Mouse (Mus musculus): ENCODE data around the gene Zbtb40. TPM values are rescaled to one million over a fixed set of nuclear protein-coding genes. Genes with fewer than 3 reads are reported as not detected.

The Zbtb40 gene
- polyA plus RNA-seq, 1 experiment from 2014 or later: 6.6 TPM

DNA sequence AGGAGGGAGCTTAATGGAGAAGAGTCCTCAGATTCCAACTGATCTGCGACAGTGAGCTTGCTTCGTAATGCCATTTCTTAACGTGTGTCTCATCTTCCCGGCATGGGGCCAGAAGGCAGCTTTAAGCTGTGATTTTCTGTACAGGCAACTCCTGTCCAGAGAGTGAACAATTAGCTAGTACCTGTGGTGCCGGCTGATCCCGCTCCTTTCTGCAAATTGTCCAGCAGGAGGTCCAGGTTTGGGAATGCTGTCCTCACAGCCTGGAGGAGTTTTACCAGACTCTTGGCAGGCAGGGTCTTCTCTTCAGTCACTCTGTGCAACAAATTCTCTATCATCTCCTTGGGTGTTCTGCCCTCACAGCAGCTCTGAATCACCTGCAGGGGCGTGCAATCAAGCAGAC is 47.6 kb downstream of the Zbtb40 start:
- H3K4me2 ChIP-seq: no peak overlapping the region
- H3K4me1 ChIP-seq: 0 out of 2 replicates have a peak, but pooled peaks cover 3% of the 10 kb centered on the region
- no peak for ATAC-seq (ENCODE audit: low FRiP score)

GRCm38 (mm10) chr4:136998371-136998770 is 50.2 kb downstream of the Zbtb40 start:
- no peak for ATAC-seq (ENCODE audit: low FRiP score)
- no peaks in the 10 kb centered on the region for H3K27me3 ChIP-seq
- peaks cover 49% of the 10 kb centered on the region for H3K36me3 ChIP-seq (replicated peaks)
- H3K4me1 ChIP-seq: 0 out of 2 replicates have a peak, but pooled peaks cover 3% of the 10 kb centered on the region
- H3K4me2 ChIP-seq: no peak overlapping the region
- H3K9me3 ChIP-seq: no peaks in the 10 kb centered on the region
- no peak overlapping the region for H3K4me3 ChIP-seq (replicated peaks)
- no peak overlapping the region for H3K9ac ChIP-seq
- H3K27ac ChIP-seq: no peak overlapping the region
- 90% methylated on average over 7 of the region's 7 CpGs for WGBS

More for the DNA sequence above, 47.6 kb downstream of the Zbtb40 start:
- Histone ChIP-seq H3K9me3 (no peaks in the 10 kb centered on the region), H3K27me3 (no peaks in the 10 kb centered on the region), H3K9ac (no peak overlapping the region), H3K27ac (no peak overlapping the region), H3K36me3 (replicated peaks) (peaks cover 23% of the 10 kb centered on the region), H3K4me3 (replicated peaks) (no peak overlapping the region)
- 74% methylated on average over 7 of the region's 7 CpGs for WGBS

GRCm38 (mm10) chr4:136997723-136998345 is 50.8 kb downstream of the Zbtb40 start:
- no peak for ATAC-seq (ENCODE audit: low FRiP score)
- H3K36me3 ChIP-seq (replicated peaks): peaks cover 53% of the 10 kb centered on the region

GRCm38 (mm10) chr4:136996933-136997332 is 51.7 kb downstream of the Zbtb40 start:
- WGBS: 75% methylated on average over 7 of the region's 7 CpGs
- no peak overlapping the region for H3K27ac ChIP-seq
- no peak for ATAC-seq (ENCODE audit: low FRiP score)
- no peak overlapping the region for H3K9ac ChIP-seq
- no peaks in the 10 kb centered on the region for H3K27me3 ChIP-seq
- no peak overlapping the region for H3K4me2 ChIP-seq
- no peak overlapping the region for H3K4me3 ChIP-seq (replicated peaks)
- H3K4me1 ChIP-seq: 0 out of 2 replicates have a peak, but pooled peaks cover 3% of the 10 kb centered on the region
- H3K36me3 ChIP-seq (replicated peaks): peaks cover 59% of the 10 kb centered on the region
- H3K9me3 ChIP-seq: no peaks in the 10 kb centered on the region

More at GRCm38 (mm10) chr4:136997723-136998345, 50.8 kb downstream of the Zbtb40 start:
- 0 out of 2 replicates have a peak, but pooled peaks cover 3% of the 10 kb centered on the region for H3K4me1 ChIP-seq
- 93% methylated on average over 12 of the region's 12 CpGs for WGBS
- no peak overlapping the region for H3K4me3 ChIP-seq (replicated peaks)
- no peaks in the 10 kb centered on the region for H3K27me3 ChIP-seq
- H3K27ac ChIP-seq: no peak overlapping the region
- no peak overlapping the region for H3K9ac ChIP-seq
- H3K4me2 ChIP-seq: no peak overlapping the region
- no peaks in the 10 kb centered on the region for H3K9me3 ChIP-seq

GRCm38 (mm10) chr4:136995361-136995760 is 53.2 kb downstream of the Zbtb40 start:
- 94% methylated on average over 14 of the region's 14 CpGs for WGBS
- Histone ChIP-seq H3K27me3 (no peaks in the 10 kb centered on the region), H3K36me3 (replicated peaks) (peaks cover 72% of the 10 kb centered on the region)

GRCm38 (mm10) chr4:136981993-136982695 is 66.5 kb downstream of the Zbtb40 start:
- Histone ChIP-seq H3K9me3 (no peaks in the 10 kb centered on the region), H3K4me2 (no peak overlapping the region), H3K27ac (0 out of 2 replicates have a peak overlapping the region, but pooled peaks have one; percentile 25), H3K4me1 (peaks cover 17% of the 10 kb centered on the region; the same call in 1 of the 2 replicates), H3K36me3 (replicated peaks) (peaks cover 4% of the 10 kb centered on the region), H3K27me3 (peaks cover 10% of the 10 kb centered on the region), H3K4me3 (replicated peaks) (no peak overlapping the region), H3K9ac (no peak overlapping the region)
- no peak for ATAC-seq (ENCODE audit: low FRiP score)
- WGBS: 66% methylated on average over 9 of the region's 9 CpGs

More at GRCm38 (mm10) chr4:136995361-136995760, 53.2 kb downstream of the Zbtb40 start:
- ATAC-seq (ENCODE audit: low FRiP score): no peak
- H3K4me2 ChIP-seq: no peak overlapping the region
- no peaks in the 10 kb centered on the region for H3K9me3 ChIP-seq
- H3K9ac ChIP-seq: no peak overlapping the region
- H3K4me1 ChIP-seq: 0 out of 2 replicates have a peak, but pooled peaks cover 3% of the 10 kb centered on the region
- no peak overlapping the region for H3K27ac ChIP-seq
- no peak overlapping the region for H3K4me3 ChIP-seq (replicated peaks)

DNA sequence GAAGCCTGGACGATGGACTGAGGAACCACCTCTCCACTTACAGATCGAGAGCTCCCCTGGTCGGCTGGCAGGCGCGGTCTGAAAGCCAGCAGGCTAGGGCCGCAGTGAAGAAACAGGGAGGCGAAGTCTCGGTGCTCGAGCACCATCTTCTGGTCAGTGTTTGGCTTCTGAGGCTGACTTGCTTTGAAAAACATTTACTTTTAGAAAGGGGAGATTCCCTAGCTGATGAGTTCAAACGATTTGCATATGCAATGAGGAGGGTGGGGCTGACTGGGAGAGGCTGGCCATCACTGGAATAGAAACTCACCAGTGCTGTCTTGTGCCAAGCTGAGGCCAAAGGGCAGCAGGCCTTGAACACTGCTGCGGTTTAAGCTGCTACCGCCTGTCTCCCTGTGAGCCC is 67.3 kb downstream of the Zbtb40 start:
- Histone ChIP-seq H3K9ac (no peak overlapping the region), H3K27me3 (peaks cover 10% of the 10 kb centered on the region), H3K36me3 (replicated peaks) (no peaks in the 10 kb centered on the region), H3K4me3 (replicated peaks) (no peak overlapping the region), H3K27ac (no peak overlapping the region), H3K9me3 (no peaks in the 10 kb centered on the region), H3K4me1 (peaks cover 17% of the 10 kb centered on the region; the same call in 1 of the 2 replicates), H3K4me2 (no peak overlapping the region)
- WGBS: 7% methylated on average over 12 of the region's 12 CpGs
- peak; percentile 74 for ATAC-seq (ENCODE audit: low FRiP score)

DNA sequence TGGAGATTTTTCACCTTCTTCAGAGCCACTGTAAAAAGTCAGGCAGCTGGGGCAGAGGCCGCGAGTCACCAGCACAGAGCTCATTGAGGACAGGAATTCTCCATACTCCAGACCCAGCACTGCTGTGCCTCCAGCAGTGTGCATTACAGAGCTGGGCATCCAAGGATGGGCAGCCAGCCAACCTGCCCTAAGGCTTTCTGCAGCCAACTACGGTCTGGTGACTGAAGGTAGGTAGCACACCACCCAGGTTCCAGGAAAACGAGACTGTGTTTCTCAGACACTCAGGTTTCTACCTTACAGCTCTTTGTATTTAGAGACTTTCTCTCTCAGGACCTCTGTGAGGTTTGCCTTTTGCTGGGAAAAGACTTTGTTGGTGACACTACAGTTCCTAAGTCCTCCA is 67.7 kb downstream of the Zbtb40 start:
- Histone ChIP-seq H3K4me1 (peaks cover 17% of the 10 kb centered on the region; the same call in 1 of the 2 replicates), H3K36me3 (replicated peaks) (no peaks in the 10 kb centered on the region), H3K27ac (no peak overlapping the region), H3K9ac (no peak overlapping the region), H3K4me3 (replicated peaks) (no peak overlapping the region), H3K9me3 (no peaks in the 10 kb centered on the region), H3K4me2 (no peak overlapping the region), H3K27me3 (peaks cover 10% of the 10 kb centered on the region)
- WGBS: 69% methylated on average over 4 of the region's 4 CpGs
- ATAC-seq (ENCODE audit: low FRiP score): no peak

DNA sequence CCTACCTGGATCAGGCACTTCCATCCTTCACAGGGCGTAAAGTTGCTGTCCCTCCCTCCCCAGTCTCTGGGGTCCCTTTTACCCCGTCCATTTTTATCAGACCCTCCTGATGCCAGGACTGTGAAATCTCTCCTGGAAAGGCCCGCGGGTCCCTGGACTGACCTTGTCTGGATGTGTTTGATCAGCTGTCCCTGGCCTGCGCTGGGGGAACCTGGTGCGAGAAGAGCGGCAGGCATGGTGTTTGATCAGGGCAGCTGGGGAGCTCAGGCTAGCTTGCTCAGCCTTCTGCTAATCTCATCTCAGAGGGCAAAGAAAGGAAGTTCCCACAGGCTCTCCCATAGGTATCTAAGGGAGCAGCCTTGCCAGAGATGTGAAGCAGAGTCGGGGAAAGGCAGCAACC is 71.4 kb downstream of the Zbtb40 start:
- Histone ChIP-seq H3K4me1 (peaks cover 17% of the 10 kb centered on the region), H3K4me3 (replicated peaks) (no peak overlapping the region), H3K4me2 (no peak overlapping the region), H3K27me3 (peaks cover 20% of the 10 kb centered on the region), H3K9ac (no peak overlapping the region), H3K9me3 (no peaks in the 10 kb centered on the region), H3K27ac (no peak overlapping the region), H3K36me3 (replicated peaks) (no peaks in the 10 kb centered on the region)
- ATAC-seq (ENCODE audit: low FRiP score): no peak
- WGBS: 66% methylated on average over 8 of the region's 8 CpGs

DNA sequence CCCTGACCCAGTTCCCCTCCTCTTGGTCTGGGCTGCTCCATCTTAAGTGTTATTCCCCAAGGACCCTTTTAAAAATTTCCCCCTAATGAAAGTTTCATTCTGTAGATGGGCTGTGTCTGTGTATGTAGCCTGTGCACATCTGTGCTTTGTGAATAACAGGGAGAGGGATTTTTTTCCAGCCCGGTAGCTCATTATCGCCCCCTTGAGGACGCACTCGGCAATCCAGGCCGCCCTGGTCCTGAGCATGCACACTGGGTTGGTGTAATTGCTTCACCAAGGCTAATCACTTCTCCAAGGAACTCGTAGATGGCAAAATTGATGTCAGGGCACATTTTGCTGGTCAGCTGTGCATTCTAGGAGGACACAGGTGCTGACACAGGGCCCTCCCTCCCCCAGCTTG is 77.7 kb downstream of the Zbtb40 start:
- H3K36me3 ChIP-seq (replicated peaks): no peaks in the 10 kb centered on the region
- H3K27ac ChIP-seq: no peak overlapping the region

GRCm38 (mm10) chr4:136969503-136970276 is 78.9 kb downstream of the Zbtb40 start:
- ATAC-seq (ENCODE audit: low FRiP score): no peak; the same call in 1 of the 2 replicates
- Histone ChIP-seq H3K36me3 (replicated peaks) (no peaks in the 10 kb centered on the region), H3K4me2 (no peak overlapping the region), H3K4me3 (replicated peaks) (no peak overlapping the region), H3K4me1 (peaks cover 70% of the 10 kb centered on the region), H3K27me3 (peaks cover 56% of the 10 kb centered on the region), H3K27ac (no peak overlapping the region), H3K9me3 (no peaks in the 10 kb centered on the region), H3K9ac (no peak overlapping the region)
- WGBS: 42% methylated on average over 16 of the region's 16 CpGs

More for the DNA sequence above, 77.7 kb downstream of the Zbtb40 start:
- no peak for ATAC-seq (ENCODE audit: low FRiP score)
- Histone ChIP-seq H3K4me1 (peaks cover 58% of the 10 kb centered on the region), H3K4me2 (no peak overlapping the region), H3K9ac (no peak overlapping the region), H3K4me3 (replicated peaks) (no peak overlapping the region), H3K9me3 (no peaks in the 10 kb centered on the region), H3K27me3 (peaks cover 44% of the 10 kb centered on the region)
- 10% methylated on average over 6 of the region's 6 CpGs for WGBS

DNA sequence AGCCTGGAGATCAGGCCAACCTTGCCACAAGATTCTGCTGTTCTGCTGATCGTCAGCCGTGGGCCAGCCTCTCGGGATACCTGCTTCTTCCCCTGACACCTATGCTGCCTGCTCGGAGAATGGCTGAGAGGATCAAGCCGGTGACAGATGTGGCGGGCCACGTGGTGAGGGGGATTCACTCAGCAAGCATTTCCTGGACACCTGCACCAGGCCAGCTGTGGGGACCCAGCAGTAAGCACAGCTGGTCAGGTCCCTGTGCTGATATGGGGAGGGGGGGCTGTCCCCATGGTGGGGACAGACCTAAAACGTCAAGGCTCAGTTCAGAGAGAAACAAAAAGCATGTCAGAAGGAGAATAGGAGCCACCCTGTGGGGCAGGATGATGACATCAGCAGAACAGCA is 79.5 kb downstream of the Zbtb40 start:
- Histone ChIP-seq H3K27me3 (peaks cover 61% of the 10 kb centered on the region), H3K9ac (no peak overlapping the region), H3K9me3 (no peaks in the 10 kb centered on the region), H3K36me3 (replicated peaks) (no peaks in the 10 kb centered on the region), H3K4me2 (no peak overlapping the region), H3K27ac (no peak overlapping the region), H3K4me3 (replicated peaks) (no peak overlapping the region), H3K4me1 (peaks cover 71% of the 10 kb centered on the region)
- 61% methylated on average over 8 of the region's 8 CpGs for WGBS
- no peak for ATAC-seq (ENCODE audit: low FRiP score)

All from forebrain, embryonic 12.5 days (tissue).